Comparison of ENCODE assay signal across 8 mouse cellular contexts in the genomic region with DNA sequence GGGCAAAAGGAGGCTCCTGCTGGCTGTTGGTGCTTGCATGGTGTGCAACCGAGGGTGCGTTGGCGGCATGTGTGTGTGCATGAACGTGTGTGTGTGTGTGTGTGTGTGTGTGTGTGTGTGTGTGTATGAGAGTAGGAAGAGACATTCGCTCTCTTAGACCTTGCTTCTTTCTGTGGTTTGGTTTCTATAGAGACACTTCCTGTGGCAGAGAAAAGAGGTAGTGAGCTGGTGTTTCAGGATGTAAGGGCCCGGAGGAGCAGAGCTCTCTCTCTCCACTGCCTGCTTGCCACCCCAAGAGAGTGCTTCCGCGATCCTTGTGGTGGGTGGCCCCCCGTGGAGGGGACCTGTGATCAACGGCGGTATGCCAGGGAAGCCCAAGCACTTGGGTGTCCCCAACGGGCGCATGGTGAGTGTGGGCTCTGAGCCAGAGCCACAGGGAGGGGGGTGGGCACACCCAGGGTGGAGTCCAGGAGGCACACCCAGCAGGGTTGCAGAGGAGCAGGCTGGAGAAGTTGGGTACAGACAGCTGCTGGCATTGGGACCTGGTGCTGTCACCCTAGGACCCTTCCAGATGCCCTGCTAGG. TPM values are rescaled to one million over a fixed set of nuclear protein-coding genes. Genes with fewer than 3 reads are reported as not detected.
DNase-seq lines count a peak whose midpoint lies in the region; ATAC-seq lines count a peak whose summit lies in the region.

Gene Rgs14, plus strand, starts transcription at position 202 of the 584 bp plus-strand sequence.

- intact Hi-C loops in gastrocnemius, postnatal 14 days (cut with DNase I; ENCODE audit: low total_unique reads), result no loop called here

- H3K27ac ChIP-seq in brown adipose tissue, adult 24 weeks (replicated peaks; ENCODE audit: low read depth, low read length), result peak within 1 kb of the TSS; percentile 66
- H3K27ac ChIP-seq in liver, embryonic 15.5 days (replicated peaks), result peak within 1 kb of the TSS; percentile 55

- peak within 1 kb of the TSS; percentile 54 for H3K9ac ChIP-seq in liver, embryonic 15.5 days

- ATAC-seq in hematopoietic stem cell, adult 5-6 weeks (replicated peaks in 1 of 2; ENCODE audit: insufficient read depth in 1 of 2, low FRiP score in 2 of 2, low TSS enrichment in 1 of 2, low read depth in 1 of 2, poor library complexity in 2 of 2, severe bottlenecking in 2 of 2), result peak; percentile 94 to 95
- peak; percentile 84 for ATAC-seq in liver, embryonic 15.5 days (ENCODE audit: insufficient read depth)

- H3K27me3 ChIP-seq in liver, embryonic 15.5 days, result 0 out of 2 replicates have a peak, but pooled peaks cover 16% of the 10 kb centered on the region

- H3K4me2 ChIP-seq in liver, embryonic 15.5 days, result peak within 1 kb of the TSS; percentile 77

- no peaks in the 10 kb centered on the region for H3K36me3 ChIP-seq in liver, embryonic 15.5 days (replicated peaks)

- DNase-seq in gastrocnemius, postnatal 14 days, result peak; percentile 17
- DNase-seq in gastrocnemius, postnatal 10 days, result no peak
- DNase-seq in right cerebral cortex, postnatal 36 days (ENCODE audit: low spot score in 2 of 2), result peak; percentile 47 to 65
- DNase-seq in cerebellum, postnatal 36 days, result no peak
- DNase-seq in embryo, embryonic 10 days (ENCODE audit: low spot score), result no peak

- peak within 1 kb of the TSS; percentile 64 for H3K4me3 ChIP-seq in brown adipose tissue, adult 24 weeks (ENCODE audit: insufficient read depth, low read depth, low read length)
- peak within 1 kb of the TSS; percentile 54 for H3K4me3 ChIP-seq in liver, embryonic 15.5 days (replicated peaks)

- no peaks in the 10 kb centered on the region for H3K9me3 ChIP-seq in liver, embryonic 15.5 days (replicated peaks)

- H3K4me1 ChIP-seq in brown adipose tissue, adult 24 weeks (ENCODE audit: control insufficient read depth, insufficient read depth, insufficient read length, low read length), result no peaks in the 10 kb centered on the region
- H3K4me1 ChIP-seq in liver, embryonic 15.5 days (replicated peaks), result peaks cover 49% of the 10 kb centered on the region

- 15% methylated on average over 13 of the region's 13 CpGs for WGBS in liver, embryonic 15.5 days (ENCODE audit: insufficient replicate concordance)

RNA-seq across cellular contexts. Expression of gene Rgs14, which starts in this region (rescaled TPM):
- under 1 TPM; 0.22 to 0.29 TPM for total RNA-seq in gastrocnemius, postnatal 14 days (2021)
- under 1 TPM; 0.19 to 0.36 TPM for total RNA-seq in gastrocnemius, postnatal 10 days (2021)
- not detected in 2 replicates for polyA plus RNA-seq in brown adipose tissue, adult 24 weeks (2012; ENCODE audit: insufficient read depth, insufficient read length, missing spikeins)
- 10.7 and 13.7 TPM in 2 replicates for total RNA-seq in hematopoietic stem cell, adult 5-6 weeks (2017)
- polyA plus RNA-seq in liver, embryonic 15.5 days (2015; fragmentation: Nextera tagmentation; extraction: Ambion mirVana), result 2.2 and 2.9 TPM in 2 replicates

Comparison
In these comparisons a context has a peak if more than half of its experiments do, and no peak if none do; other contexts are left out.
1. Peak in DNase-seq in gastrocnemius, postnatal 14 days; RNA of the gene not detected or under 1 TPM.
2. DNase-seq: peak in right cerebral cortex, postnatal 36 days (2 of 2); none in gastrocnemius, postnatal 10 days (single experiment), cerebellum, postnatal 36 days (0 of 2) and embryo, embryonic 10 days (single experiment).